Mouse (Mus musculus) kidney, postnatal 0 days (tissue): ENCODE data around the gene Fosb. TPM values are rescaled to one million over a fixed set of nuclear protein-coding genes. Genes with fewer than 3 reads are reported as not detected.

ENCODE experiments used
- ATAC-seq: fragments of 200-750 bp; cut with Nextera tagmentation; replicated peaks from 2 replicates; pipeline ENCODE4 v1.8.0; 2017; ENCODE audit warnings: low read depth, moderate number of reproducible peaks, moderate TSS enrichment, moderate library complexity; ENCODE audit not compliant: low FRiP score
- DNase-seq: peaks from one replicate; pipeline ENCODE4 v3.0.0-alpha.2; 2016; ENCODE audit warnings: low spot score
- H3K27ac ChIP-seq: fragments of 300-500 bp; sonication (generic); 2 replicates; pipeline ENCODE4 v1.5.1; 2014; ENCODE audit warnings: mild to moderate bottlenecking
- H3K27me3 ChIP-seq: fragments of 300-500 bp; sonication (generic); 2 replicates; pipeline ENCODE4 v1.6.1; 2014; ENCODE audit warnings: low read length, mixed read lengths; ENCODE audit not compliant: insufficient read depth
- H3K36me3 ChIP-seq: fragments of 300-500 bp; sonication (generic); 2 replicates; pipeline ENCODE4 v1.6.1; 2014; ENCODE audit warnings: low read length, mixed read lengths; ENCODE audit not compliant: insufficient read depth
- H3K4me1 ChIP-seq: fragments of 300-500 bp; sonication (generic); replicated peaks from 2 replicates; pipeline ENCODE4 v1.6.1; 2014; ENCODE audit warnings: antibody characterized with exemption, low read length, mixed read lengths; ENCODE audit not compliant: insufficient read depth
- H3K4me2 ChIP-seq: fragments of 300-500 bp; sonication (generic); 2 replicates; pipeline ENCODE4 v1.6.1; 2014; ENCODE audit warnings: mild to moderate bottlenecking, low read length, moderate library complexity, mixed read lengths
- H3K4me3 ChIP-seq: fragments of 300-500 bp; sonication (generic); replicated peaks from 2 replicates; pipeline ENCODE4 v1.5.1; 2014; ENCODE audit warnings: low read depth, low read length
- H3K9ac ChIP-seq: fragments of 300-500 bp; sonication (generic); 2 replicates; pipeline ENCODE4 v1.6.1; 2014; ENCODE audit warnings: low read depth, low read length
- H3K9me3 ChIP-seq: fragments of 300-500 bp; sonication (generic); replicated peaks from 2 replicates; pipeline ENCODE4 v1.6.1; 2016; ENCODE audit warnings: low read length, inconsistent platforms, mixed read lengths
- CTCF ChIP-seq: IDR thresholded peaks from 2 replicates; pipeline ENCODE4 v1.5.1; 2016; ENCODE audit warnings: antibody characterized with exemption, low read depth, mild to moderate bottlenecking, moderate library complexity
- WGBS: fragments of 180-500 bp; shearing (Covaris S2); extraction: QIAGEN DNeasy Blood & Tissue Kit; methylation state at CpG from one replicate; pipeline ENCODE4 v1.1.7; 2014; 5-methylcytosine and 5-hydroxymethylcytosine counted together
- polyA plus RNA-seq: library from polyadenylated mRNA; unstranded; fragments of >200 nt; fragmentation: Nextera tagmentation; extraction: Ambion mirVana; gene quantifications from 2 replicates; pipeline ENCODE4 v1.2.1, GENCODE M21; 2015

Fosb gene
- polyA plus RNA-seq, 1 experiment from 2014 or later = 0.11 TPM

- Histone ChIP-seq H3K27ac (no peak overlapping the region), H3K4me3 (no peak overlapping the region), H3K36me3 (peaks cover 26% of the 10 kb centered on the region; the same call in 1 of the 2 replicates), H3K4me2 (no peak overlapping the region), H3K4me1 (peaks cover 17% of the 10 kb centered on the region), H3K9ac (0 out of 2 replicates have a peak overlapping the region, but pooled peaks have one; percentile 18), H3K27me3 (no peaks in the 10 kb centered on the region), H3K9me3 (no peaks in the 10 kb centered on the region)
- WGBS = 61% methylated on average over 10 of the region's 10 CpGs
- ATAC-seq (no peak), DNase-seq (no peak)
- no peak for TF ChIP-seq CTCF
Measured at GRCm38 (mm10) chr7:19265928-19266822, 43.7 kb downstream of the Fosb start.

GRCm38 (mm10) chr7:19265147-19265546 lies 44.7 kb downstream of the Fosb start:
- no peak overlapping the region for H3K4me2 ChIP-seq

GRCm38 (mm10) chr7:19258336-19258735 lies 51.5 kb downstream of the Fosb start:
- Histone ChIP-seq H3K9ac (no peak overlapping the region), H3K4me1 (no peaks in the 10 kb centered on the region), H3K4me2 (no peak overlapping the region), H3K27ac (no peak overlapping the region), H3K27me3 (no peaks in the 10 kb centered on the region), H3K9me3 (no peaks in the 10 kb centered on the region), H3K4me3 (no peak overlapping the region), H3K36me3 (peaks cover 68% of the 10 kb centered on the region)
- ATAC-seq (no peak), DNase-seq (no peak)
- 58% methylated on average over 3 of the region's 3 CpGs for WGBS
- TF ChIP-seq CTCF = no peak

More at GRCm38 (mm10) chr7:19265147-19265546, 44.7 kb downstream of the Fosb start:
- no peaks in the 10 kb centered on the region for H3K27me3 ChIP-seq
- H3K9me3 ChIP-seq = no peaks in the 10 kb centered on the region
- WGBS = 61% methylated on average over 7 of the region's 7 CpGs
- peaks cover 36% of the 10 kb centered on the region for H3K36me3 ChIP-seq
- DNase-seq (no peak), ATAC-seq (no peak)
- H3K9ac ChIP-seq = no peak overlapping the region
- H3K27ac ChIP-seq = no peak overlapping the region
- no peak for TF ChIP-seq CTCF
- no peak overlapping the region for H3K4me3 ChIP-seq
- peaks cover 17% of the 10 kb centered on the region for H3K4me1 ChIP-seq

GRCm38 (mm10) chr7:19257390-19258022 lies 52.3 kb downstream of the Fosb start:
- Histone ChIP-seq H3K36me3 (peaks cover 61% of the 10 kb centered on the region), H3K4me3 (no peak overlapping the region), H3K27me3 (no peaks in the 10 kb centered on the region), H3K4me1 (no peaks in the 10 kb centered on the region), H3K9ac (no peak overlapping the region), H3K4me2 (no peak overlapping the region), H3K27ac (no peak overlapping the region), H3K9me3 (no peaks in the 10 kb centered on the region)
- no peak for TF ChIP-seq CTCF
- ATAC-seq (peak; percentile 86), DNase-seq (peak; percentile 90)
- WGBS = 41% methylated on average over 11 of the region's 11 CpGs

- no peaks in the 10 kb centered on the region for H3K4me1 ChIP-seq
- no peak for TF ChIP-seq CTCF
- H3K27ac ChIP-seq = no peak overlapping the region
- no peak overlapping the region for H3K9ac ChIP-seq
- H3K4me2 ChIP-seq = no peak overlapping the region
- H3K36me3 ChIP-seq = peaks cover 52% of the 10 kb centered on the region
- no peak for ATAC-seq
- no peak overlapping the region for H3K4me3 ChIP-seq
- WGBS = 80% methylated on average over 7 of the region's 7 CpGs
- no peaks in the 10 kb centered on the region for H3K9me3 ChIP-seq
- no peaks in the 10 kb centered on the region for H3K27me3 ChIP-seq
- no peak for DNase-seq
Measured at GRCm38 (mm10) chr7:19256567-19256966, 53.3 kb downstream of the Fosb start.

- no peak overlapping the region for H3K4me3 ChIP-seq
- DNase-seq (no peak), ATAC-seq (no peak)
- H3K9me3 ChIP-seq = no peaks in the 10 kb centered on the region
- H3K4me1 ChIP-seq = no peaks in the 10 kb centered on the region
- H3K9ac ChIP-seq = no peak overlapping the region
- no peak overlapping the region for H3K27ac ChIP-seq
- no peak for TF ChIP-seq CTCF
- H3K27me3 ChIP-seq = no peaks in the 10 kb centered on the region
- 91% methylated on average over 17 of the region's 17 CpGs for WGBS
- H3K36me3 ChIP-seq = peaks cover 42% of the 10 kb centered on the region
- H3K4me2 ChIP-seq = no peak overlapping the region
Measured at GRCm38 (mm10) chr7:19255395-19255794, 54.5 kb downstream of the Fosb start.
